Mouse (Mus musculus) brain, embryonic 14.5 days (tissue): ENCODE measurements around the gene Fam117a. TPM values are rescaled to one million over a fixed set of nuclear protein-coding genes. Genes with fewer than 3 reads are reported as not detected.

Source experiments
- DNase-seq: peaks from one replicate; pipeline ENCODE4 v3.0.0-alpha.2; 2011; ENCODE audit warnings: low read depth
- CTCF ChIP-seq: fragments of 200-500 bp; IDR thresholded peaks from 2 replicates; pipeline ENCODE4 v1.5.1; 2012; ENCODE audit warnings: inconsistent platforms, mild to moderate bottlenecking, moderate library complexity, borderline replicate concordance; ENCODE audit not compliant: insufficient read depth, insufficient read length; ENCODE audit errors: extremely low read depth
- POLR2A ChIP-seq: fragments of 200-500 bp; IDR thresholded peaks from 2 replicates; pipeline ENCODE4 v1.6.1; 2012; ENCODE audit warnings: mild to moderate bottlenecking, inconsistent platforms, borderline replicate concordance; ENCODE audit not compliant: poor library complexity, insufficient read depth, insufficient read length, severe bottlenecking; ENCODE audit errors: extremely low read depth
- polyA plus RNA-seq: library from polyadenylated mRNA; depleted of rRNA; stranded (reverse); fragments of >200 nt; gene quantifications from 2 replicates; pipeline ENCODE4 v1.2.3, GENCODE M21; 2012

The Fam117a gene
- polyA plus RNA-seq, 1 experiment: 9.9 TPM

- no peak for TF ChIP-seq POLR2A
- no peak for DNase-seq
Observed at GRCm38 (mm10) chr11:95384973-95385320, 48.1 kb downstream of the Fam117a start.

GRCm38 (mm10) chr11:95387354-95387753, 50.5 kb downstream of the Fam117a start:
- no peak for DNase-seq

GRCm38 (mm10) chr11:95389006-95389405, 52.2 kb downstream of the Fam117a start:
- TF ChIP-seq CTCF: peak; percentile 43; the same call in 1 of the 2 replicates
- TF ChIP-seq POLR2A: no peak
- DNase-seq: peak; percentile 43

More at GRCm38 (mm10) chr11:95387354-95387753, 50.5 kb downstream of the Fam117a start:
- TF ChIP-seq CTCF (no peak), POLR2A (no peak)

GRCm38 (mm10) chr11:95390420-95390819, 53.6 kb downstream of the Fam117a start:
- no peak for DNase-seq
- TF ChIP-seq POLR2A (no peak), CTCF (no peak)

GRCm38 (mm10) chr11:95391201-95391600, 54.4 kb downstream of the Fam117a start:
- DNase-seq: no peak
- TF ChIP-seq CTCF: no peak
- no peak for TF ChIP-seq POLR2A

- DNase-seq: peak; percentile 72
- no peak for TF ChIP-seq CTCF
- TF ChIP-seq POLR2A: no peak
Observed at GRCm38 (mm10) chr11:95391743-95392142, 54.9 kb downstream of the Fam117a start.

- TF ChIP-seq POLR2A (no peak), CTCF (no peak)
- DNase-seq: peak; percentile 91
Observed at GRCm38 (mm10) chr11:95392223-95392667, 55.4 kb downstream of the Fam117a start.

GRCm38 (mm10) chr11:95392708-95393499, 56.1 kb downstream of the Fam117a start:
- no peak for TF ChIP-seq CTCF
- TF ChIP-seq POLR2A: no peak
- DNase-seq: no peak

GRCm38 (mm10) chr11:95393500-95393816, 56.6 kb downstream of the Fam117a start:
- no peak for TF ChIP-seq POLR2A

GRCm38 (mm10) chr11:95394112-95394511, 57.3 kb downstream of the Fam117a start:
- no peak for DNase-seq
- TF ChIP-seq CTCF: no peak
- TF ChIP-seq POLR2A: no peak

More at GRCm38 (mm10) chr11:95393500-95393816, 56.6 kb downstream of the Fam117a start:
- no peak for DNase-seq

- peak; percentile 23 for DNase-seq
- TF ChIP-seq POLR2A (no peak), CTCF (no peak)
Observed at GRCm38 (mm10) chr11:95396548-95396947, 59.7 kb downstream of the Fam117a start.

GRCm38 (mm10) chr11:95397843-95398835, 61.3 kb downstream of the Fam117a start:
- DNase-seq: peak; percentile 78
- TF ChIP-seq POLR2A (no peak), CTCF (peak; percentile 89; the same call in 1 of the 2 replicates)

GRCm38 (mm10) chr11:95399520-95400020, 62.8 kb downstream of the Fam117a start:
- TF ChIP-seq POLR2A: no peak
- peak; percentile 52 for DNase-seq

- TF ChIP-seq CTCF (no peak), POLR2A (no peak)
- no peak for DNase-seq
Observed at GRCm38 (mm10) chr11:95401568-95401967, 64.8 kb downstream of the Fam117a start.

- peak; percentile 61 for DNase-seq
Observed at GRCm38 (mm10) chr11:95402196-95402595, 65.4 kb downstream of the Fam117a start.

More at GRCm38 (mm10) chr11:95402196-95402595, 65.4 kb downstream of the Fam117a start:
- TF ChIP-seq POLR2A (no peak), CTCF (no peak)
